Mouse (Mus musculus) olfactory bulb, adult 2 months (tissue): ENCODE measurements around the gene Ppil3.

Experiments
- CTCF ChIP-seq: fragments of 200-500 bp; IDR thresholded peaks from 2 replicates; pipeline ENCODE4 v1.5.1; 2012; ENCODE audit warnings: low read depth, mild to moderate bottlenecking, low read length, moderate library complexity; ENCODE audit not compliant: insufficient read depth
- POLR2A ChIP-seq: fragments of 200-500 bp; IDR thresholded peaks from 2 replicates; pipeline ENCODE4 v1.6.1; 2012; ENCODE audit warnings: mild to moderate bottlenecking, low read depth, low read length, moderate library complexity; ENCODE audit not compliant: insufficient read depth

- TF ChIP-seq CTCF (no peak), POLR2A (no peak)
Observed at GRCm38 (mm10) chr1:58407321-58407720, 38.0 kb downstream of the Ppil3 start.
